Mouse (Mus musculus): ENCODE data around the gene 2010111I01Rik. TPM values are rescaled to one million over a fixed set of nuclear protein-coding genes. Genes with fewer than 3 reads are reported as not detected.

Gene 2010111I01Rik
- polyA plus RNA-seq, 2 experiments: 10.7 to 13.6 TPM

DNA sequence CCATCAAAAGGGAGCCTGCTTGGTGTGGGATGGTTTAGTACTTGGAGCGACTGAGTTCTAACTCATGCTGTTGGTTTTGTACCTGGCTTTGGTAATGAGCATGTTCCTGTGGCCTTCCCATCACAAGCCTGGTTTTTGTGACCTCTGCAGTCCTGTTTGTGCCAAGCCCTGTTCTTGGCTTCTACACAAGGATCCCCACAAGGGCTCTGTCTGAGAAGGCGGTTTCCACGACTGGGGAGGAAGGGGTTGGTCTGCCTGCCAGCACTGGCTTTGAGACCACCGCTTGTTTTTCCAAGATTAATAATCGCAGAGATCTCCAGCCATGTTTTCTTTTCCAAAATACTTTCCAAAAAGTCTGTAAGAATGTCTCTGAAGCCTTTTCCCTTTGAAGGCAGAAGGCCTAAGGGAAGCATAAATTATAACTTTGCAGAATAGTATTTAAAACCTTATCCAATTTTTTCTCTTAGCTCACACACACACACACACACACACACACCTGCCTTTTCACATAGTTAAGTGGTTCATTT lies 67.7 kb downstream of the 2010111I01Rik start:
- no peak for TF ChIP-seq CTCF (IDR thresholded peaks at IDR 0.05; ENCODE audit: low read depth)
- no peak for TF ChIP-seq EP300 (IDR thresholded peaks at IDR 0.05; ENCODE audit: low read depth)
- no peak overlapping the region for H3K27ac ChIP-seq
- no peak for DNase-seq (ENCODE audit: low read depth in 3 of 3, low spot score in 3 of 3)
- 0 out of 4 replicates have a peak, but pooled peaks cover 0 to 4% of the 10 kb centered on the region in 2 experiments for H3K4me1 ChIP-seq (replicated peaks; ENCODE audit: control insufficient read depth in 2 of 2, insufficient read depth in 2 of 2, low read length in 1 of 2)
- no peak for ATAC-seq (ENCODE audit: insufficient read depth)
- 68% methylated on average over 5 of the region's 5 CpGs for WGBS (ENCODE audit: insufficient replicate concordance)
- no peak overlapping the region for H3K4me3 ChIP-seq (ENCODE audit: insufficient read depth in 1 of 2, low read depth in 2 of 2, low read length in 2 of 2)
- H3K9me3 ChIP-seq (ENCODE audit: control insufficient read depth, low read length): no peaks in the 10 kb centered on the region
- no peak overlapping the region for H3K9ac ChIP-seq (replicated peaks)
- H3K27me3 ChIP-seq (ENCODE audit: control insufficient read depth, insufficient read depth, low read length): no peaks in the 10 kb centered on the region
- no peaks in the 10 kb centered on the region for H3K36me3 ChIP-seq (replicated peaks; ENCODE audit: control insufficient read depth, insufficient read depth, low read depth)
- H3K4me2 ChIP-seq (ENCODE audit: low read depth): no peak overlapping the region

DNA sequence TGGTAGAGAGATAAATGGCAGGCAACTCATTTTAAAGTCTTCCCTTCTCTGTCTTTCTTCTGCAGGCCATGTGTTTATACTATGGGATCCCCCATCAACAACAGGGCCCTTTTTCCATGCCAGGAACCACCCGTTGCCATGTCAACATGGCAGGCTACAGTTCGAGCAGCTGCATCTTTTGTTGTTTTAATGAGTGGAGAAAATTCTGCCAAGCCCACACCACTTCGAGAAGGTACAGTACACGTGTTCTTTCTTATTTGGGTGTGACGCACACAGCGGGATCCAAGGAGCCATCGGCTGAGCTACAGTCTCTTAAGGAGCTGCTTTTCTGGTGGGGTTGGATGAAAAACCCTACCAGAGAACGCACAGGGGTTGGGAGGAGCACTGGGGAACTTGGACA lies 68.3 kb downstream of the 2010111I01Rik start:
- no peak overlapping the region for H3K4me3 ChIP-seq (ENCODE audit: insufficient read depth in 1 of 2, low read depth in 2 of 2, low read length in 2 of 2)
- no peak overlapping the region for H3K27ac ChIP-seq
- no peaks in the 10 kb centered on the region for H3K9me3 ChIP-seq (ENCODE audit: control insufficient read depth, low read length)
- H3K9ac ChIP-seq (replicated peaks): no peak overlapping the region
- TF ChIP-seq CTCF (IDR thresholded peaks at IDR 0.05; ENCODE audit: low read depth): no peak
- TF ChIP-seq EP300 (IDR thresholded peaks at IDR 0.05; ENCODE audit: low read depth): no peak
- H3K27me3 ChIP-seq (ENCODE audit: control insufficient read depth, insufficient read depth, low read length): no peaks in the 10 kb centered on the region
- H3K4me2 ChIP-seq (ENCODE audit: low read depth): no peak overlapping the region
- DNase-seq (ENCODE audit: low read depth in 3 of 3, low spot score in 3 of 3) (no peak), ATAC-seq (ENCODE audit: insufficient read depth) (no peak)
- H3K4me1 ChIP-seq (replicated peaks; ENCODE audit: control insufficient read depth in 2 of 2, insufficient read depth in 2 of 2, low read length in 1 of 2): 0 out of 4 replicates have a peak, but pooled peaks cover 0 to 4% of the 10 kb centered on the region in 2 experiments
- no peaks in the 10 kb centered on the region for H3K36me3 ChIP-seq (replicated peaks; ENCODE audit: control insufficient read depth, insufficient read depth, low read depth)
- WGBS (ENCODE audit: insufficient replicate concordance): 59% methylated on average over 8 of the region's 8 CpGs

DNA sequence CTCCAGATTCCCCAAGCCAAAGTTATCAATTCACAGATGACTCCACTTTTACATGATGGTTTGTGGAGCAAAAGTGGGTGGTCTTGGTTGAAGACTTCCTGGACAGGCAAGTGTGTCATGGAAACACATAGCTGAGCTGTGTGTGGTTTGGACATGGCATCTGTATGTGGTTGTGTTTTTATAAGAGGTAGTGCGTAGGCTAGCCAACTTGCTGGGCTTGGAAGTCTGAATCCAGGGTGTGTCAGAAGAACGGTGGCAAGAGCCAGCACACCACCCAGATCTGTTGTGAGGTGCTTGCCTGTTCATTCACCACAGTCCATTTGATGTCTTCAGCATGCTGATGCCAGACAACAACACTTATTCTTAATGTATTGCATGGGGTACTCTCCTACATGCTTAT lies 68.7 kb downstream of the 2010111I01Rik start:
- H3K9ac ChIP-seq (replicated peaks): no peak overlapping the region
- no peak for ATAC-seq (ENCODE audit: insufficient read depth)
- no peaks in the 10 kb centered on the region for H3K9me3 ChIP-seq (ENCODE audit: control insufficient read depth, low read length)
- H3K4me2 ChIP-seq (ENCODE audit: low read depth): no peak overlapping the region
- no peak overlapping the region for H3K4me3 ChIP-seq (ENCODE audit: insufficient read depth in 1 of 2, low read depth in 2 of 2, low read length in 2 of 2)
- H3K36me3 ChIP-seq (replicated peaks; ENCODE audit: control insufficient read depth, insufficient read depth, low read depth): no peaks in the 10 kb centered on the region
- no peak for TF ChIP-seq CTCF (IDR thresholded peaks at IDR 0.05; ENCODE audit: low read depth)
- no peak for TF ChIP-seq EP300 (IDR thresholded peaks at IDR 0.05; ENCODE audit: low read depth)
- H3K27me3 ChIP-seq (ENCODE audit: control insufficient read depth, insufficient read depth, low read length): no peaks in the 10 kb centered on the region
- H3K27ac ChIP-seq: no peak overlapping the region
- no peak for DNase-seq (ENCODE audit: low read depth in 3 of 3, low spot score in 3 of 3)
- H3K4me1 ChIP-seq (replicated peaks; ENCODE audit: control insufficient read depth in 2 of 2, insufficient read depth in 2 of 2, low read length in 1 of 2): 0 out of 4 replicates have a peak, but pooled peaks cover 0 to 4% of the 10 kb centered on the region in 2 experiments
- WGBS (ENCODE audit: insufficient replicate concordance): 86% methylated on average over 2 of the region's 2 CpGs

DNA sequence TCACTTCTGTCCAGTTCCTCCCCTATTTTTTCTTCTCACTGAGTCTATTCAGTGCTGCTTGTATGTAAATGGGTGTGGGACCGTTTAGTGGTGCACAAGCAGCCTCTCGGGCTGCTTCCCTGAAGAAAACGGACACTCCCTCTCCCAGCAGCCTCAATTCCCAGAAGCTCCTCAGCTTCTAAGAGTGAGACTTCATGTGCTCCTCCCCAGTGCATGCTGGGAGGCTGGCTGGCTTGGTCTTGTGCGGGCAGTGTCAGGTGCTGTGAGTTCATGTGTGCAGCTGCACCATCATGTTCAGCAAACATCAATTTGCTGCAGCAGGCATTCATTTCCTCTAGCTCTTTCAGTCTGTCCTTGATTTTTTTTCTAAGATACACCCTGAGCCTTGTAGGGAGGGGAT lies 70.0 kb downstream of the 2010111I01Rik start:
- TF ChIP-seq EP300 (IDR thresholded peaks at IDR 0.05; ENCODE audit: low read depth) (no peak), CTCF (IDR thresholded peaks at IDR 0.05; ENCODE audit: low read depth) (no peak)
- Histone ChIP-seq H3K36me3 (replicated peaks; ENCODE audit: control insufficient read depth, insufficient read depth, low read depth) (no peaks in the 10 kb centered on the region), H3K9ac (replicated peaks) (no peak overlapping the region), H3K9me3 (ENCODE audit: control insufficient read depth, low read length) (no peaks in the 10 kb centered on the region), H3K4me3 (ENCODE audit: insufficient read depth in 1 of 2, low read depth in 2 of 2, low read length in 2 of 2) (no peak overlapping the region), H3K27ac (no peak overlapping the region), H3K27me3 (ENCODE audit: control insufficient read depth, insufficient read depth, low read length) (no peaks in the 10 kb centered on the region), H3K4me2 (ENCODE audit: low read depth) (no peak overlapping the region), H3K4me1 (replicated peaks; ENCODE audit: control insufficient read depth in 2 of 2, insufficient read depth in 2 of 2, low read length in 1 of 2) (0 out of 4 replicates have a peak, but pooled peaks cover 0 to 8% of the 10 kb centered on the region in 2 experiments)
- ATAC-seq (ENCODE audit: insufficient read depth): no peak
- 67% methylated on average over 4 of the region's 4 CpGs for WGBS (ENCODE audit: insufficient replicate concordance)
- no peak for DNase-seq (ENCODE audit: low read depth in 3 of 3, low spot score in 3 of 3)

DNA sequence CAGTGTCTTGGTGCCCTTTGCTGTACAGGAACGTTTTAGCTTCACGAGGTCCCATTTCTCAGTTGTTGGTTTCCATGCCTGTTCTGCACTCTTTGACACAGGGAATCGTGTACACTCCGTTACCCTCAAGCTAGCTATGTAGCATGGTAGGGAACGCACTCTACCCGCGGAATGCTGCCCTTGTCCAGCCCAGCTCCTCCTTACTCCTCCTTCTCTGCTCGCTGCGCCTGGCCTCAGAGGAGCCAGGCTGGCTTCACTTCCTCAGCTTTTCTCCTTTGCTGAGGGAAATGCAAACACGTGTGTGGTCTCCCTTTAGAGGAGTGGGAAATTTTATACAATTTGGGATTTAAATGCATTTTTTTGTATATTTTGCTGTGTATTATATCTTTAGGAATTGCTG lies 73.2 kb downstream of the 2010111I01Rik start:
- no peak overlapping the region for H3K4me2 ChIP-seq (ENCODE audit: low read depth)
- H3K4me1 ChIP-seq (replicated peaks; ENCODE audit: control insufficient read depth in 2 of 2, insufficient read depth in 2 of 2, low read length in 1 of 2): 0 out of 4 replicates have a peak, but pooled peaks cover 0 to 4% of the 10 kb centered on the region in 2 experiments
- 53% methylated on average over 10 of the region's 10 CpGs for WGBS (ENCODE audit: insufficient replicate concordance)
- no peak overlapping the region for H3K4me3 ChIP-seq (ENCODE audit: insufficient read depth in 1 of 2, low read depth in 2 of 2, low read length in 2 of 2)
- H3K27me3 ChIP-seq (ENCODE audit: control insufficient read depth, insufficient read depth, low read length): no peaks in the 10 kb centered on the region
- TF ChIP-seq EP300 (IDR thresholded peaks at IDR 0.05; ENCODE audit: low read depth) (no peak), CTCF (IDR thresholded peaks at IDR 0.05; ENCODE audit: low read depth) (no peak)
- H3K27ac ChIP-seq: no peak overlapping the region
- no peak for ATAC-seq (ENCODE audit: insufficient read depth)
- H3K36me3 ChIP-seq (replicated peaks; ENCODE audit: control insufficient read depth, insufficient read depth, low read depth): no peaks in the 10 kb centered on the region
- no peak for DNase-seq (ENCODE audit: low read depth in 3 of 3, low spot score in 3 of 3)
- no peaks in the 10 kb centered on the region for H3K9me3 ChIP-seq (ENCODE audit: control insufficient read depth, low read length)
- H3K9ac ChIP-seq (replicated peaks): no peak overlapping the region

Data from liver, embryonic 14.5 days (tissue).